Mouse (Mus musculus): ENCODE measurements around the gene Apc2.
"Not testable (repeated sequence)": the region's sequence is repeated elsewhere in the genome, so short reads cannot be mapped to it uniquely, and the experiment has no call there.

The Apc2 gene

GRCm38 (mm10) chr10:80295618-80296425 lies at the start of gene Apc2:
Gene Apc2 (plus strand): TSS chr10:80295977.
- peak; percentile 66 for DNase-seq (ENCODE audit: low spot score)

GRCm38 (mm10) chr10:80247849-80248248 lies 47.9 kb upstream of the Apc2 start:
- DNase-seq (ENCODE audit: low spot score): no peak

- DNase-seq (ENCODE audit: low spot score): not testable (repeated sequence)
Observed at GRCm38 (mm10) chr10:80248437-80248836, 47.3 kb upstream of the Apc2 start.

GRCm38 (mm10) chr10:80248971-80249640 lies 46.7 kb upstream of the Apc2 start, which contains the start of gene Ndufs7:
Gene Ndufs7 (plus strand): TSS chr10:80249121.
- DNase-seq (ENCODE audit: low spot score): peak; percentile 96

GRCm38 (mm10) chr10:80250059-80250458 lies 45.7 kb upstream of the Apc2 start:
- no peak for DNase-seq (ENCODE audit: low spot score)

- DNase-seq (ENCODE audit: low spot score): no peak
Observed at GRCm38 (mm10) chr10:80250573-80250972, 45.2 kb upstream of the Apc2 start.

GRCm38 (mm10) chr10:80252011-80252410 lies 43.8 kb upstream of the Apc2 start:
- DNase-seq (ENCODE audit: low spot score): no peak

- DNase-seq (ENCODE audit: low spot score): no peak
Observed at GRCm38 (mm10) chr10:80252493-80253274, 43.1 kb upstream of the Apc2 start.

- DNase-seq (ENCODE audit: low spot score): no peak
Observed at GRCm38 (mm10) chr10:80253551-80253950, 42.2 kb upstream of the Apc2 start.

GRCm38 (mm10) chr10:80254331-80255297 lies 41.2 kb upstream of the Apc2 start:
- DNase-seq (ENCODE audit: low spot score): no peak

- no peak for DNase-seq (ENCODE audit: low spot score)
Observed at GRCm38 (mm10) chr10:80255881-80256535, 39.8 kb upstream of the Apc2 start.

- DNase-seq (ENCODE audit: low spot score): no peak
Observed at GRCm38 (mm10) chr10:80257936-80258335, 37.8 kb upstream of the Apc2 start.

- no peak for DNase-seq (ENCODE audit: low spot score)
Observed at GRCm38 (mm10) chr10:80258752-80259462, 36.9 kb upstream of the Apc2 start.

GRCm38 (mm10) chr10:80259463-80259805 lies 36.3 kb upstream of the Apc2 start:
- DNase-seq (ENCODE audit: low spot score): no peak

- DNase-seq (ENCODE audit: low spot score): no peak
Observed at GRCm38 (mm10) chr10:80259861-80260641, 35.7 kb upstream of the Apc2 start.

GRCm38 (mm10) chr10:80260642-80261584 lies 34.9 kb upstream of the Apc2 start, which contains the start of the genes Gamt and Dazap1:
Gene Gamt (minus strand): TSS chr10:80261012.
Gene Dazap1 (plus strand): TSS chr10:80261486.
- DNase-seq (ENCODE audit: low spot score): peak; percentile 87

- peak; percentile 85 for DNase-seq (ENCODE audit: low spot score)
Observed at GRCm38 (mm10) chr10:80261585-80261968, 34.2 kb upstream of the Apc2 start.

- no peak for DNase-seq (ENCODE audit: low spot score)
Observed at GRCm38 (mm10) chr10:80262169-80262568, 33.6 kb upstream of the Apc2 start.

Data from spleen, adult 12 weeks (tissue).